Mouse (Mus musculus) adrenal gland, postnatal 10 days (tissue): ENCODE data around the gene Usp36. TPM values are rescaled to one million over a fixed set of nuclear protein-coding genes. Genes with fewer than 3 reads are reported as not detected.
"Not testable (repeated sequence)": the region's sequence is repeated elsewhere in the genome, so short reads cannot be mapped to it uniquely, and the experiment has no call there.

Source experiments
- DNase-seq: peaks from one replicate; pipeline ENCODE4 v3.0.0; 2021; ENCODE audit warnings: mixed read lengths
- long read RNA-seq, 2 experiments: library from polyadenylated mRNA; stranded (forward); transcript quantifications; one replicate each; pipeline ENCODE4 v2.0.0; 2021
- total RNA-seq, 2 experiments: library from RNA; stranded (reverse); gene quantifications; 2 replicates each; pipeline ENCODE4 v1.2.3; 2021

Usp36 gene
- total RNA-seq: 10 to 100 TPM; 18.1 to 20.3 TPM
- long read RNA-seq, experiment 1, partial matches to known transcripts: 3 of 8 reads
- long read RNA-seq, experiment 1, other reads (novel, unspliced or antisense): 4 of 8 reads
- long read RNA-seq, experiment 2, partial matches to known transcripts: 0 of 1 reads
- long read RNA-seq, experiment 2, other reads (novel, unspliced or antisense): 1 of 1 reads

GRCm38 (mm10) chr11:118289999-118290889 lies at the start of gene Usp36:
Usp36 (minus strand) TSS chr11:118290244.
- peak; percentile 100 for DNase-seq

GRCm38 (mm10) chr11:118337491-118338168 lies 47.6 kb upstream of the Usp36 start:
- no peak for DNase-seq

GRCm38 (mm10) chr11:118333431-118333830 lies 43.4 kb upstream of the Usp36 start:
- DNase-seq: no peak

GRCm38 (mm10) chr11:118332376-118332775 lies 42.3 kb upstream of the Usp36 start:
- no peak for DNase-seq

- DNase-seq: no peak
These were observed 40.7 kb upstream of the Usp36 start for GRCm38 (mm10) chr11:118330777-118331176.

GRCm38 (mm10) chr11:118330361-118330760 lies 40.3 kb upstream of the Usp36 start:
- no peak for DNase-seq

- DNase-seq: no peak
These were observed 38.9 kb upstream of the Usp36 start for GRCm38 (mm10) chr11:118328947-118329346.

- DNase-seq: no peak
These were observed 38.5 kb upstream of the Usp36 start for GRCm38 (mm10) chr11:118328511-118328910.

GRCm38 (mm10) chr11:118326991-118327971 lies 37.2 kb upstream of the Usp36 start:
- DNase-seq: peak; percentile 55

GRCm38 (mm10) chr11:118326491-118326890 lies 36.4 kb upstream of the Usp36 start:
- DNase-seq: no peak

- no peak for DNase-seq
These were observed 34.5 kb upstream of the Usp36 start for GRCm38 (mm10) chr11:118324541-118324940.

GRCm38 (mm10) chr11:118323974-118324373 lies 33.9 kb upstream of the Usp36 start:
- no peak for DNase-seq

GRCm38 (mm10) chr11:118322647-118323046 lies 32.6 kb upstream of the Usp36 start:
- no peak for DNase-seq

GRCm38 (mm10) chr11:118321971-118322370 lies 31.9 kb upstream of the Usp36 start:
- no peak for DNase-seq

GRCm38 (mm10) chr11:118321500-118321899 lies 31.5 kb upstream of the Usp36 start:
- DNase-seq: no peak

- DNase-seq: peak; percentile 57
These were observed 28.6 kb upstream of the Usp36 start for GRCm38 (mm10) chr11:118318678-118319077.

- DNase-seq: peak; percentile 63
These were observed 27.1 kb upstream of the Usp36 start for GRCm38 (mm10) chr11:118317129-118317528.

GRCm38 (mm10) chr11:118316231-118316806 lies 26.3 kb upstream of the Usp36 start:
- no peak for DNase-seq

GRCm38 (mm10) chr11:118312132-118312723 lies 22.2 kb upstream of the Usp36 start:
- DNase-seq: no peak

GRCm38 (mm10) chr11:118307962-118308361 lies 17.9 kb upstream of the Usp36 start:
- not testable (repeated sequence) for DNase-seq

- DNase-seq: not testable (repeated sequence)
These were observed 13.9 kb upstream of the Usp36 start for GRCm38 (mm10) chr11:118303959-118304358.
